Mouse (Mus musculus): ENCODE data around the gene H2-Q7. TPM values are rescaled to one million over a fixed set of nuclear protein-coding genes. Genes with fewer than 3 reads are reported as not detected.

Gene H2-Q7
- polyA plus RNA-seq (2012; ENCODE audit: low replicate concordance): 8.4 and 19.9 TPM in 2 replicates

GRCm38 (mm10) chr17:35438885-35439284 is at the start of gene H2-Q7:
Gene H2-Q7, plus strand, starts transcription at chr17:35439155.

GRCm38 (mm10) chr17:35424624-35425416 is 14.1 kb upstream of the H2-Q7 start, which contains the start of gene H2-Q6:
Gene H2-Q6, plus strand, starts transcription at chr17:35424850.

GRCm38 (mm10) chr17:35469842-35470751 is 31.1 kb downstream of the H2-Q7 start, which contains the start of gene H2-Q10:
Gene H2-Q10, plus strand, starts transcription at chr17:35470089.

Other genes with a start within 250 kb of the H2-Q7 start
- 75.8 and 165 TPM in 2 replicates for gene Ltb, start 244.7 kb upstream of the H2-Q7 start, polyA plus RNA-seq (2012; ENCODE audit: low replicate concordance)
- gene Tnf, start 237.1 kb upstream of the H2-Q7 start, polyA plus RNA-seq (2012; ENCODE audit: low replicate concordance): 2.6 and 2.7 TPM in 2 replicates
- gene Lta, start 233.8 kb upstream of the H2-Q7 start, polyA plus RNA-seq (2012; ENCODE audit: low replicate concordance): 4.2 and 5.6 TPM in 2 replicates
- not detected in 2 replicates for gene Gm16181, start 218.3 kb upstream of the H2-Q7 start, polyA plus RNA-seq (2012; ENCODE audit: low replicate concordance)
- gene Atp6v1g2, start 205.5 kb upstream of the H2-Q7 start, polyA plus RNA-seq (2012; ENCODE audit: low replicate concordance): 0.69 and 1.2 TPM in 2 replicates
- 31.5 and 40.3 TPM in 2 replicates for gene Nfkbil1, start 203.4 kb upstream of the H2-Q7 start, polyA plus RNA-seq (2012; ENCODE audit: low replicate concordance)
- 114 and 195 TPM in 2 replicates for gene Ddx39b, start 197.4 kb upstream of the H2-Q7 start, polyA plus RNA-seq (2012; ENCODE audit: low replicate concordance)
- 138 and 236 TPM in 2 replicates for gene H2-D1, start 176.4 kb upstream of the H2-Q7 start, polyA plus RNA-seq (2012; ENCODE audit: low replicate concordance)
- gene H2-Q1, start 118.8 kb upstream of the H2-Q7 start, polyA plus RNA-seq (2012; ENCODE audit: low replicate concordance): 2.6 and 3.1 TPM in 2 replicates
- gene H2-Q2, start 96.9 kb upstream of the H2-Q7 start, polyA plus RNA-seq (2012; ENCODE audit: low replicate concordance): 1.7 and 1.8 TPM in 2 replicates
- gene H2-Q4, start 59.5 kb upstream of the H2-Q7 start, polyA plus RNA-seq (2012; ENCODE audit: low replicate concordance): 114 and 185 TPM in 2 replicates
- gene H2-Q6, start 14.3 kb upstream of the H2-Q7 start, polyA plus RNA-seq (2012; ENCODE audit: low replicate concordance): 67.9 and 111 TPM in 2 replicates
- 2.4 and 3.7 TPM in 2 replicates for gene H2-Q10, start 30.9 kb downstream of the H2-Q7 start, polyA plus RNA-seq (2012; ENCODE audit: low replicate concordance)
- not detected in 2 replicates for gene Pou5f1, start 66.9 kb downstream of the H2-Q7 start, polyA plus RNA-seq (2012; ENCODE audit: low replicate concordance)
- 65.9 and 189 TPM in 2 replicates for gene Tcf19, start 77.7 kb downstream of the H2-Q7 start, polyA plus RNA-seq (2012; ENCODE audit: low replicate concordance)
- gene Cchcr1, start 77.9 kb downstream of the H2-Q7 start, polyA plus RNA-seq (2012; ENCODE audit: low replicate concordance): 14.0 and 29.7 TPM in 2 replicates
- 5.1 and 6.5 TPM in 2 replicates for gene Psors1c2, start 94.0 kb downstream of the H2-Q7 start, polyA plus RNA-seq (2012; ENCODE audit: low replicate concordance)
- gene Cdsn, start 113.0 kb downstream of the H2-Q7 start, polyA plus RNA-seq (2012; ENCODE audit: low replicate concordance): not detected in 2 replicates
- gene 2300002M23Rik, start 128.3 kb downstream of the H2-Q7 start, polyA plus RNA-seq (2012; ENCODE audit: low replicate concordance): 0.18 and 0.27 TPM in 2 replicates
- not detected in 2 replicates for gene Sfta2, start 162.4 kb downstream of the H2-Q7 start, polyA plus RNA-seq (2012; ENCODE audit: low replicate concordance)
- gene Gm9573, start 187.5 kb downstream of the H2-Q7 start, polyA plus RNA-seq (2012; ENCODE audit: low replicate concordance): not detected in 2 replicates
- 0.07 TPM in 1 of 2 replicates, not detected in the other for gene Mucl3, start 204.5 kb downstream of the H2-Q7 start, polyA plus RNA-seq (2012; ENCODE audit: low replicate concordance)
- gene Vars2, start 228.4 kb downstream of the H2-Q7 start, polyA plus RNA-seq (2012; ENCODE audit: low replicate concordance): 130 and 160 TPM in 2 replicates
- gene Gtf2h4, start 234.6 kb downstream of the H2-Q7 start, polyA plus RNA-seq (2012; ENCODE audit: low replicate concordance): 13.7 and 44.1 TPM in 2 replicates

Data from leukemia stem cell, adult 10-12 weeks (primary cell).